Mouse (Mus musculus) cerebellum, postnatal 25 days (tissue): ENCODE measurements at regions not wholly inside any gene's neighbourhood (a gene's known extent, or its start where the extent isn't known, plus 50 kb on each side); places are given as distances from the start of the nearest gene placed in this dataset.
A peak's percentile ranks its signal among the peaks of the same experiment; 100 is the strongest.
"Not testable (repeated sequence)": the region's sequence is repeated elsewhere in the genome, so short reads cannot be mapped to it uniquely, and the experiment has no call there.

Experiments
- DNase-seq, 2 experiments: peaks; one replicate each; pipeline ENCODE4 v3.0.0; 2021; ENCODE audit warnings: mixed read lengths in 2 of 2

DNA sequence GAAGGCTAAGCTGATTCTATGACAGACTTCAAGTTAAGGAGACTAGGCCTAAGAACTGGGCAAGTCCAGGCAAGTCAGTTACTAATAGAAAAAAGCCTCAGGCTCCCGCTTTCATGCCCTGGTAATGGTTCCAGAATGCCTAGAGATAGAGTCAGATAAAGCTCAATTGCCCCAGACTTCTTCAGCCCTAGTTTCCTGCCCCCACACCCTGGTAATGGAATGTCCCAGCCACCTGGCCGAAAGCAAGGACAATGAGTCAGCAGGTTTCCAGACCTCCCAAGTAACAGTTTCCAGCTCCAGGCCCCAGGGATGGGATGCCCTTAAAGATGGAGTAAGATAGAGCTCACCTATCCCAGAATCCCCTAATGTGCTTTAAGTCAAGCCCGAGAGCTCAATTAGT is 143.6 kb upstream of the Rad23b start:
- no peak for DNase-seq

DNA sequence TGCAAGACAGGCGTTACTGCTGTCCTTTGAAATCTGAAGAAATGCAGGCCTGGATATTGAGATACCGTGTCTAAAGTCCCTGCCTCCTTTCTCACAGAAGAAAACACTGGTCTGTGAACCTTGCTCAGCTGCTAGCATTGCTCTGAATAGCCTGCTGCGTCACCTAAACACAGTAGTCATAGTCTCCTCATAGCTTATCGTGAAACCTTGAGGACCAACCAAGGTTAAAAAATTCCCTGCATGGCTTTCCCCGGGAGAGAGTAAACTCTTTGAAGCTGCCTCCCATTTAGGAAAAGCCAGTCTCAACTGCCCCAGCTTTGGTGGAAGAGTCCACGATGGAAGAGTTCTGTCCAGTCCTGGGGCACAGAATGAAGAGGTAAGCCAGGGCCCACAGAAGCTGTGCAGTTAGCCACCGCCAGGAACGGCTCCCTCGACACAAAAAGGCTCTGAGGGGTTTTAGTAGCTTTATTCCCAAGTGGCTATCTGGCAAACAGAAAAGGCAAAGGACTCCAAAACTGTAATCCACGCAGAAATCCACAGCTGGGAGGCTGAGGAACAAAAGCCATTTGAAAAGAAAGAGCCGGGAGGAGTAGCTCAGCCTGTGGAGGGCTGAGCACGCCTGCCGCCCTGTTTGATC is 142.0 kb upstream of the Rad23b start:
- DNase-seq, result no peak

DNA sequence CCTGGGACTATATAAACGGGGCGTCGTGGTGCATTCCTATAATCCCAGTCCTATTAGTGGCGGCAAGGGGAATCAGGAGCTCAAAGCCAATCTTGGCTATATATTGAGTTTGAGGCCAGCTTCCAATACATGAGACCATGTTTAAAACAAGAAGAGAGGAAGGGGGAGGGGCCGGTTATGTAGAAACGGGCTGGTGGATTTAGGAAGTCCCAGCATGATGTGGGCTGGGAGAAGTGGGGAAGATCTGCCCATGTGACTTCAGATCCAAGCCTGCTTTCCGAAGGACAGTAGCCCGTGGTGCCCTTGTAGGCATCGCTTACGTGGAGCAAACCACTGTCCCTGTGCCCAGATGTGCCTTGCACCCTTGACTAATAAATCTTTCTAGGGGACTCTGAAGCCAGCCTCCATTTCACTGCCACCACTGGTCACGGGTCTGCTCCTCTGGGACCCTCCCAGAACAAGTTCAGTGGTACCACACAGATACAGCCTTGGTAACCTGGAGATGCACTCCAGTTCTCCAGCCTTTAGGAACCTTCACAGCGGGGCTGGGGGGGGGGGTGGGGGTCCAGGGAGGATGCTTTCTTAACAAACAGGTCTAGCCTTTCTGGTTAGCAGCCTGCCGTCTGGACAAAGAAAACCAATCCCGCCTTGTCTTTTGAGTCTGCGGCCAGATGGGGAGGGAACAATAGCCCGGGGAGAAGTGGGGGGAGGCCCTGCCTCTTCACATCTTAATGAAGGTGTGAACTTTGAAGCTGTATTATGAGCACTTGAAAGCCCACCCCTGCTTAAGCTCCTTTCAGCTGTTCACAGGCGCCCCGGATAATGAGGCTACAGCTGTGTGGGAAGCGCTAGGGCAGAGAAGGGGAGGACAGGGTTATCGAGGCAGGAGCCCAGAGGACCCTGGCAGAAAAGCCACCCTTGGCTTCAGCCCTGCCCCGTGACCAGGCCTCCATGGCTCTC is 141.2 kb upstream of the Rad23b start:
- DNase-seq, result peak in 1 of 2 experiments; percentile 6

DNA sequence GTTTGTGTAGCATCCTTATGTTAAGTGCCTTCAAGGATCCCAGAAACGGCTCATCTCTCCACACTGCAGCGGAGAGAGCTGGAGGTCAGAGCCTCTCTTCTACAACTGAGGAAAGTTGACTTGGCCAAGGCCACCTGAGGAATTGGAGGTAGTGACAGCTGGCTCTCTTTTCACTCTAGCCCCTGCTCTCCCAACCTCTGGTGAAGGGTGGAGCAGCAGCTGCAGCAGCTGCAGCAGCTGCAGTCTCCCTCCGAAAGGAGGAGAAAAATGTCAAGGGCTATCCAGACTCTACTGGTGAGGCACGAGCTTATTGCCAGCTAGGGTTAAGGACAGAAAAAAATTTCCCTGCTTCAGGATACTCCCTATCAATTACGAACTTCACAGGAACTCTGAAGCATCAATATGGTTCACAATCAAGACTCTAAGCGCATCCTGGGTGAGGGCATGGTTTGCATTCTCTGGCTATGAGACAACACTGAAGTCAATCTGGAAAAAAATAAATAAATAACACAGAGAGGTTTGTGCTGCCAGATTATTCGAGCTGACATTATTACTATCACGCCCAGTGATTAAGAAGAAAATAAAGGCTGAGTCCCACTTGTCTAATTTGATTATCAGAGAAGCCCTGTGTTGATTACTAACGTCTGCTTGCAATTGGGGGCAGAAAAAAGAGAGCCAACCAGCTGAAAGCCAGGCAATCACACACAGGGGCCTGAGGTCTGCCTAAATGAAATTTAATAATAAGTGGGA is 134.2 kb upstream of the Rad23b start:
- DNase-seq, result no peak

DNA sequence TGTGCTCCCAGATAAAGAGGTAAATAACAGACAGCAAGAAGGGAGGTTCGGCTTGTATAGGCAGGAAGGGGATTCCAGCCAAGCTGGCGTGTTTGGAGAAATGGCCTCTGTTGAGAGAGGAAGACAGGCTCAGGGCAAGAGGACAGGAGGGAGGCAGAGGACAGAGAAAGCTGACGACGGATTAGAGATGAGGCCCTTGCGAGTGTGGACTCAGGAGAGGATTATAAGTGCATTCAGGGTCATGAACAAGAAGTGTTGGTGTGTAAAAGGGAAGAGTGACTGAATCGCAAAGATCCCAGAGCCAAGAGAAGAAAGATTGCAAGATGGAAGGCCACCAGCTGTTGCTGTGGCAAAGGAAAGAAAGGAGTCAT is 133.7 kb upstream of the Rad23b start:
- DNase-seq, result no peak

DNA sequence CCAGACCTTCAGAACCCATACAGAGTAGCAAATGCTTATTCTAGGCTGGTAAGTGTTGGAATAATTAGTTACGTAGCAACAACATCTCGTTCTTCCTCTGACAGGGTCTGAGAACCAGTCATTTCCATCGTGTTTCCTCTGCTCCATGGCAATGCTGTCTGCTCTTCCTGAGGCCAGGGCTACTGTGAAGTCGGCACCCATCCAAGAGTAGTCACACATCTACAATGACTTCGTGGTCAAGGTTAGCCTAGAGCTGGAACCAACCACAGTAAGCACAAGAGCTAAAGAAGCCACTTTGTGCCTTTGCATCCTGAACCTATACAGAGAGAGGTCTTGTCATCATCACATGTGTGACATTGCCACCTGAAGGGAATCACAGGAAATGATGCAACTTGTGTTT is 124.1 kb upstream of the Rad23b start:
- no peak for DNase-seq

DNA sequence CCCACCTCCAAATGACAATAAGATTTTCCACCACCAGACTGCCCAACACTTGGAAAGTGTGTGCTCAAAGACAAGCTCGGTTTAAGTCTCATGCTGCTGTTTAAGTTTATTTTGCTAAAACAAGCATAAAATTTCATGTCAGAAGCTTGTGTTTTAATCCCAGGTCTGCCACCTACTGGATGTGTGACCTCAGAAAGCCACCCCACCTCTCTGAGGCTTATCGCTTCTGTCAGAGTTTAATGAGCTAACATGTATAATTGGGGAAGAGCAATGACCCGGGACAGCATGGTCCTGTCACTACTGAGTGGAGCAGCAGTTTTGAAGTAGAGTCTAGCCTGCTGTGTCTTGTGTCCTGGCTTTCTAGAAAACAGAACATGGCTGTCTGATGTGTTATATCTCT is 122.4 kb upstream of the Rad23b start:
- DNase-seq, result no peak

DNA sequence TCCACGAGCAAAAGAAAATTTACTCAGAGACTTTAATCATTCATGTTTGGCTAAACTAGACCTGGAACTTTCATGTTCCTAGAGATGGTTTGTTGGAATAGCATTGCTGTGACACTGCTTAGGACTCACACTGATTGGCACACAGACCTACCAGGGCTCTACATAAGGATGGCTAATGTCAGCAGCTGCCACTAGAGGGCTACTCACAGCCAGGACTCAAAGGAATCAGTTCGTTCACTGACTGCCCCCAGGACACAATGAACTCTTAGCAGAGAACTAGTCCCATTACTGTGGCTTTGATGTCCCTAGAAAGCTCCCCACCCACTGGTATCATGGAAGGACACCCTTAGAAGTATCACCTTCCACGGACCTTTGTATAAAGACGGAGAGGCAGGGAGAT is 118.3 kb upstream of the Rad23b start:
- peak in 1 of 2 experiments; percentile 22 for DNase-seq

DNA sequence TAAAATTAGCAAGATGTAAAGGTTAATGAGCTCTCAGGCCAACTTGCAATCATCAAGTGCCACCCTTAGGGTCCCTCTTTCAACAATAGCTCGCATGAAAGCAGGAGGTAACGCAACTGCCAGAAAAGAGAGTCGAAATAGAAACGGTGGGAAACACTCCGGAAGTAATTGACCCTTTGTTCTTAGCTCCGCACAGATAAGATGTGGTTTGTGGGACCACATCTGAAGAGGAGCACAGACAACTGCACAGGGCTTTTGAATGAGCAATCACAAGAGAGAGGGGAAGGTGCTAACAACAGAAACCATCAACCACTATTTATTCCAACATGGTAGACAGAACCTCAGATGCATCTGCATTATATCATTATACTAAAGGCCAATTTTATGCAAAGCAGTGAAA is 112.0 kb upstream of the Rad23b start:
- DNase-seq, result no peak

DNA sequence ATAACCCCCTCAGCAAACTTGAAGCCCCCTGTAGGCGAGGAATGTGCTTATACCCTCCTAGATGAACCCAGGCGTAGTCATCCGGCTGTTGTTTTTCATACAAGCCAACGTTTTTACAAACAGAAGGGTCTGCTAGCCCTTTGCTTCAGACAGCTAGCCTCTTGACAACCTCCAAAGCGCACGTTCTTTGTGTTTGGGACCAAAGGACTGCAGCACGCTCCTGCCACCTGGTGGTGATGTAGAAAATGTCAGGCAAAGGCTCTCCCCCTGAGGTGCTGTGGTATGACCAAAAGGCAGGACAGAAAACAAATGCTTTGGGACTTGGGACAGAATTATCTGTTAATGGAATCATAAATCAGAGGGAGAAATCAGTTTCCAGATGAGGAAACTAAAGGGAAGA is 109.4 kb upstream of the Rad23b start:
- DNase-seq, result peak; percentile 79 to 83

DNA sequence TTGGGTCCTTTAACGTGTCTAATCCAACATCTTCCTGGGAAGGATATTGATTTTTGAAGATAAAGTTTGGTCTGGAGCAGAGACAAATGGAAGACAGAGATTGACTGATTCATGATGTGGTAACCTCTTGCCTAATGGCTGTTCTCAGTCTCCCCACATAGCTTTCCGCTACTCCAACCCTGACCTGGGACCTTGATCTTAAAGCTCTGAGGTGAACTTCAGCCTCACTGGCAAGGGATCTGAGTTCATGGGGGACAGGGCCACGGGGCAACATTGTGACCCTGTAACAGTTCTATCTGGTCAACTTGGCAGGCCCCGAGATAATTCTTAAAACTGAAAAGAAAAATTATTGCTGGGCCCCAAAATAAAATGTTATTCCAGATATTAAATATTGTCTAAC is 107.5 kb upstream of the Rad23b start:
- no peak for DNase-seq

DNA sequence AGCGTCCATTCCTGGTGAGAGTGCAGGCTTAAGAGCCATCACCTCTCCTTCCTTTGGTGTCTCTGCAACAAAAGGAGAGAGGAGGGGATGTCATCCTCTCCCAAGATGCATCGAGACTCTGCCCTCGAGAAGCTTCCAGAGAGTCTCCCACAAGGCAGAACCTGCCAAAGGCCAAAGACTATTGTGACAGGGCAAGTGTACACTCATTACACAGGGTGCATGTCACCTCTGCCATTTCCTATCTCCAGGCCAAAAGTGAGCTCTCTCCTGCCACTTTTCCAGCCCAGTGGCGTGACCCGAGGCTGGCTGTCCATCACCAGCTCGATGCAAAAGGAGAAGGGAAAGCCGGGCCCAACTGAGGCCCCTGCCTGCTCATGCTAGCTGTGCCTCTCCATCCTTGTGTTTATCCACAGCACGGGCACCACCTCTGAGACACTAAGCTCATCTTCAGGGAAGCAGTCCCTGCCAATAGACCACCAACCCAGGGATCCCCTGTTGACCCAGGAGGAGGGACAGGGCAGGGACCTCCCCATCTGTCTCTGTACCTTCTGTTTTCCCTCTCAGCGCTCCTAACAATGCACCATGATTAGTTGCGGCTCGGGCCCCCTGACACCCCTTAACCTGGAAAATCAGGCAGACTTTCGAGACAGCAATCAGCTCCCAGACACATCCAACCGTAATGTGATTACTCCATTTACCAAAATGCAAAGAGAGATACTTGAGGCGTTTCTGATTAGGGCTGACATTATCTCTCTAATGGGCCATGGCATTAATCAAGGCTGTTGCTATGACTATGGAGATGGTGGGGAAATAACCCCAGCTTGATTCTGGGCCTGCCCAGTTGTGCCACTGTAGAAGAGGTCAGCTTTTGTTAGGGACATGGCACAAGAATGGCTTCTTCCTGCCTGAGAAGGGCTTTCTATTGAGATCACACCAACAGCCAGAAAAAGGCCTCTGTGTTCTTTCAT is 106.5 kb upstream of the Rad23b start:
- no peak for DNase-seq

DNA sequence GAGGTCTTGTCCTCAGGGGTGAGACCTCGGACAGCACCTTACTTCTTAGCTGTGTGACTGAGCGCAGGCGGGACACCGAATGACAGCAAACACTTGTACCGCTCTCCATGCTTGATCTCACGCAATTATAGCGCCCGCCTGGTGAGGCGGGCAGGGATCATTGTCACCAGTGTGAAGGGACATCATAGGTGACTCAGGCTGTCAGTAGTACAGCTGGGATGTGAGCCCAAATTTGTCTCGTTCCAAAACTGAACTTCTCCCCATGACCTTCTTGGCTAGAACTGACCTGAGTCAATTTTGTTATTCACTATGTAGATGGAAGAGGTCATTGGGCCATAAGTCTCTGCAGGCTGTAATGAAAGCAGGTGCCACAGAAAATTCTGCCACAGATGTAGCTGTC is 104.1 kb upstream of the Rad23b start:
- no peak for DNase-seq

DNA sequence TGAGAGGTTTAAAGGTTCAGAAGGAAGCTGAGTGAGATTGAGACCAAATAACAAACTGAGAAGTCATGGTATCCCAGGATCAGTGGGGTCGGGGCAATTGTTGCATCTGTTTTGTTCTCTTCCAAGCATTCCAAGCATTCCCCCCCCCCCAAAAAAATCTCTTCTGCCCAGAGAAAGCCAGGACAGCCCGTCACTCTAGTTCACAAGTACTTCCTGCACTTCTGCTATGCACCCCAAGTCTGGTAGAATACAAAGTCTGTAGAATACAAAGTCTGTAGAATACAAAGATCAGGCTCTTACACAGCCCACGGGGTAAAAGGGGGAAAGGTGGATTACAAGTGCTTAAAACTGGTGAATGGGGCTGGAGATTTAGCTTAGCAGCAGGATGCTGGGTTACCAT is 99.5 kb upstream of the Rad23b start:
- DNase-seq, result no peak

DNA sequence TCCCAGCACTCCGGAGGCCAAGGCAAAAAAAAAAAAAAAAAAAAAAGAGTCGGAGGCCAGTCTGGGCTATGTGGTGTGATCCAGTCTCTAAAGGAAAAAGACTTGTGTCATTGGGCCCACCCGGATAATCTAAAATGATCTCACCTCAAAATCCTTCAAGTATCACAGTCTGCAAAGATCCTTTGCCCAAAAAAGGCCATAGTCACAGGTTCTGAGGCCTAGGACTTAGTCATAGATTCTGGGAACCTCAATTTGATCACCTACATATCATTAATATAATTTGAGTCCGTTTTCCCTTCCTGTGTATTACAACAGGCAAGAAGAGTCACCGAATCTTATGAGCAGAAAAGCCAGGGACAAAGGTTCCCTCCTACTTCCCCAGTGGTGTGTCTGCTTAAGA is 98.3 kb upstream of the Rad23b start:
- no peak for DNase-seq

DNA sequence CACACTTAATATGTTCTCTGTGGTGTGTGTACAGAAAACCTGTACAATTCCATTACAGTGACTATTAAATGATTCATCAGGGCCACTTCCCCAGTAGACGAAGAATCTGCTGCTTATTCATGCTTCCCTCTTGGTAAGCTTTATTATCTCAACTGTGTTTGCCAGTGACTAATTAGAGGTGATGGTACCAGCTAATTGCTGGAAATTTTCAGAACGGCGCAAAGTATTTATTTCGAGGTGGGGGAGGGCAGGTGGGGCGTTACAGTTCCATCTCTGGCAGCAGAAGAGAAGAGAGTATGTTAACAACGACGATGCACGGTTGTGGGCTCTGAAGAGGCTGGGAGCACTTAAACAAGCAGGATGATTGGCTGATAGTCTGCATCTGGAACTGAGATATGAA is 96.1 kb upstream of the Rad23b start:
- no peak for DNase-seq

DNA sequence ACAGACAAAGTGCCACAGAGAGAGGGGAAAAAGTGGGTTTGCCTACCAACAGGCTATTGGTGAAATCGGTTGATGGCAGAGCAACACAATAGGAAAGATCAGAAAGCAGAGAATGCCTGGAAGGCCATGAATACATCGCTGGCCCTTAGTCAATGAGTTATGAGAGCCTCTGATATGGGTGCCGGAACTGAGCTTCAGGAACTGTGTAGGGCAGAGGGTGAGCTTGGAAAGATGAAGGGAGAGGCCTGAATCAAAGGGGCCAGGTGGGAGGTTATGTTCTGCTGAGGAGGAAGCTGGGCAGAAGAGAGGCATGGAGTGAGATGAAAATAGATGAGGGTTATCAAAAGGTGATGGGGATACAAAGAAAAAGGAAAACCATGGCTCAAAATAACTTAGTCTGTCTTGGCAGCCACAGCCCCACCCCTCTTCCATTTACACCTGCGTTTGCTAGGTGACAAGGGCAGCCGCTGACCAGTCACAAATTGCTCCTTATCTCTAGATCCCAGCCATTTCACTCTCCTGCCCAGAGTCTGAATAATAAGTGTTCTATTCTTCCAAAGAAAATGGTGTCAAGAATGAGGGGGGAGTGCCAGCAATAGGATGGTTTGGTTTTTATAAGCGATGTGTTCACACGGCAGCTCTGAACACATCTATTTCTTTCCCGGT is 77.7 kb upstream of the Rad23b start:
- DNase-seq, result no peak

DNA sequence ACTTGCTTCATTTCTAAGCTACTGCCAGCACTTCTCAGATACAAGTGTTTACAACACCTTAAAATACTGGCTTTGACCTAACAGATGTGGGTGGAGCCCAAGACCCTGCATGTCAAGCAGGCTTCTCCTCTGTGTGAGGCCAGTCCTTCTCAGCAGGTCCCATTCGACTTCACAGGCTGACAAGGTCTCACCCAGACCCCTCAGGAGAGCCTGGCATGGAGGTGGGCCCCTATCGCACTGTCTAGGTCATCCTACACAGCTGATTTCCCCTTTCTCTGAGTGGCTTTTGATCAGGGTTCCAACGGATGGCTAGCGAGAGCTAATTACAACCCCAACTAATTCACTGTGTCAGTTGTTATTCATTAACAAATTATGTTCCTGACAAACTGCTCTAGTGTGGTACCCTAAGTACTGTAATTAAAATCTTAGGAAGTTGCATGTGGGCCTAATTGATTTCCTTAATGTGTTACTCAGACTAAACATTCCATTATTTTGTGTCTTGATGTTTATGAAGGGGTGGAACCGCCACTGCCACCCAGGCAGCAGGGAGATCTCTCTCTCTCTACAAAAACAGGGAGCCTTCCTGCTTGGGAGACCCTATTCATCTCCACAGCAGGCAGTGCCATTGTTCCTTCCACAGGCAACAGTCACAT is 73.4 kb upstream of the Rad23b start:
- DNase-seq, result no peak

DNA sequence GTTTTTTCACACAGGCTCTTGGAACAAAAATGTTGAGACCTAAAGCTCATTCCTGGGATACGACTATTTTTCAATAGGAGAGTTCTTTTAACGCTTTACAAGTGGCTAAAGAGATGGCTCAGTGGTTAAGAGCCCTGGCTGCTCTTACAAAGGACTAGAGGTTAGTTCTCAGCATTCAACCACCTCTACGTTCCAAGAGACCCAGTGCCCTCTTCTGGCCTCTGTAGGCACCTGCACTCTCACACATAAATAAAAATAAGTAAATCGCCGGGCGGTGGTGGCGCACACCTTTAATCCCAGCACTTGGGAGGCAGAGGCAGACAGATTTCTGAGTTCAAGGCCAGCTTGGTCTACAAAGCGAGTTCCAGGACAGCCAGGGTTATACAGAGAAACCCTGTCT is 70.5 kb upstream of the Rad23b start:
- not testable (repeated sequence) for DNase-seq

DNA sequence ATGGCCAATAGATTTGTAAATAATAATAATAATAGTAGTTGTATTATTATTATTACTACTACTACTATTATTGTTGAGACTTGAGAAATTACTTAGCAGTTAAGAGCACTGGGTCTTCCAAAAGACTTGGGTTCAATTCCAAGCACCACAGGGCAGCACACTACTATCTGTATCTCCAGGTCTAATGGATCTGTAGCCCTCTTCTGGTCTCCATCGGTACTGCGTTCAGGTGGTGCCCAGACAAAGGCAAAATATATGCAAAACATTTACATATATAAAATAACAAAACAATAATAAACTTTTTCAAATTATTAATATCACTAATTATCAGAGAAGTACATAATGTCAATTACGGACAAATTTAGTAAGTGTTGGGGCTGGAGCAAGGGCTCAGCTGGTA is 69.1 kb upstream of the Rad23b start:
- DNase-seq, result peak in 1 of 2 experiments; percentile 14

DNA sequence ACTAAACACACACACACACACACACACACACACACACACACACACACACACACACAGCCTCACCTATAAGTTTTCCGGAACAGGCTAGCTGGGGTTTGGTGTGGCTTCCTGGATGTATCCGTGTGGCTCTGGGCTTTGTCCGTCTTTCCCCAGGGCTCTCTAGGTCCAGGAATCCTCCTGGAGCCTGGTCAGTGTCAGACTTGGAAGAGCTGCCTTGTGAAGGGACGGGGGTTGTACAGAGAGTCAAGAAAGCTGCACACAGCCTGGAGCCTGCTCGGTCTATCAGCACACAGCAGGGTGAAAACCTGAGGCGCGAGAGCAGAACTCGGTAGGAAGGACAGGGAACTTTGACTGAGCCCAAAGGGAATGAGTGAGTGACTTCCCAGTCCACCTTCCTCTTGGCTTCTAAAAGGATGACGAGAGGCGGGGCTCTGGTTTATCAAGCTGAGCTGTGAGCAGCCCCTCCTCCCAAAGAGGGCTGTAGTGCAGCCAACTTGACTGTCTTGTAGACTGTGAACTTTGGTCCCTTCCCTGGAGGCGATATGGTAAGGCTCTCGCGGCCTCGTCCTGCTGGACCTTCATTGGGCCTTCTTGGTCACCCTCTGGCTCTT is 68.3 kb upstream of the Rad23b start:
- no peak for DNase-seq
